Mouse (Mus musculus) CH12.LX (cell line): ENCODE measurements around the gene Fdxr. TPM values are rescaled to one million over a fixed set of nuclear protein-coding genes. Genes with fewer than 3 reads are reported as not detected.

ENCODE experiments used
- DNase-seq: peaks from one replicate; pipeline ENCODE4 v3.0.0-alpha.2; 2013; ENCODE audit errors: extremely low read depth
- H3K27ac ChIP-seq: 2 replicates; pipeline ENCODE4 v1.5.1; 2012; ENCODE audit warnings: low read depth, mild to moderate bottlenecking, control low read depth, moderate library complexity; ENCODE audit not compliant: insufficient read depth
- H3K27me3 ChIP-seq: replicated peaks from 2 replicates; pipeline ENCODE3; 2012; ENCODE audit warnings: inconsistent platforms
- H3K36me3 ChIP-seq, 2 experiments: replicated peaks in 1 of 2; 2 replicates each; pipeline versions ENCODE3 to v1.6.1; 2012; ENCODE audit warnings: inconsistent platforms in 1 of 2, low read length in 1 of 2, mild to moderate bottlenecking in 1 of 2, mixed read lengths in 1 of 2, moderate library complexity in 1 of 2; ENCODE audit not compliant: control insufficient read depth in 1 of 2, insufficient read depth in 1 of 2
- H3K4me1 ChIP-seq, 2 experiments: 2 replicates each; pipeline ENCODE4 v1.6.1; 2012; ENCODE audit warnings: inconsistent platforms in 1 of 2, moderate library complexity in 1 of 2; ENCODE audit not compliant: insufficient read depth in 2 of 2, control insufficient read depth in 1 of 2
- H3K4me2 ChIP-seq: 2 replicates; pipeline ENCODE4 v1.6.1; 2012; ENCODE audit warnings: low read depth, mild to moderate bottlenecking, control low read depth; ENCODE audit not compliant: poor library complexity, insufficient read depth, severe bottlenecking
- H3K4me3 ChIP-seq, 3 experiments: fragments of 150-350 bp in 1 of 3; sonication (generic) in 1 of 3; replicated peaks in 1 of 3; 2 replicates each; pipeline versions ENCODE3 to v1.5.1; 2011 to 2012; ENCODE audit warnings: low read depth in 2 of 3, low read length in 2 of 3, mild to moderate bottlenecking in 2 of 3, moderate library complexity in 2 of 3, control low read depth in 1 of 3, improper control_type of control experiment in 1 of 3, inconsistent platforms in 1 of 3, mixed read lengths in 1 of 3; ENCODE audit not compliant: poor library complexity in 1 of 3
- H3K79me2 ChIP-seq: replicated peaks from 2 replicates; pipeline ENCODE4 v1.6.1; 2012; ENCODE audit warnings: mild to moderate bottlenecking, moderate library complexity; ENCODE audit not compliant: control insufficient read depth, poor library complexity, insufficient read depth, severe bottlenecking; ENCODE audit errors: extremely low read depth
- H3K9ac ChIP-seq: 2 replicates; pipeline ENCODE4 v1.6.1; 2012; ENCODE audit warnings: low read depth, mild to moderate bottlenecking, control low read depth, moderate library complexity; ENCODE audit not compliant: insufficient read depth
- H3K9me3 ChIP-seq: replicated peaks from 2 replicates; pipeline ENCODE3; 2012; ENCODE audit warnings: low read length, inconsistent platforms, mixed read lengths
- CTCF ChIP-seq, 2 experiments: IDR thresholded peaks in 1 of 2; conservative IDR thresholded peaks in 1 of 2; 2 replicates each; pipeline ENCODE4 v1.5.1; 2011 to 2012; ENCODE audit warnings: low read depth in 2 of 2, low read length in 2 of 2, improper control_type of control experiment in 1 of 2, inconsistent platforms in 1 of 2, mild to moderate bottlenecking in 1 of 2, moderate library complexity in 1 of 2
- JUND ChIP-seq: conservative IDR thresholded peaks from 2 replicates; pipeline ENCODE4 v1.6.1; 2011; ENCODE audit warnings: low read depth, low read length, improper control_type of control experiment
- MAFK ChIP-seq: IDR thresholded peaks from 2 replicates; pipeline ENCODE4 v1.6.1; 2011; ENCODE audit warnings: low read length, improper control_type of control experiment; ENCODE audit not compliant: insufficient replicate concordance
- MEF2A ChIP-seq: IDR thresholded peaks from 2 replicates; pipeline ENCODE4 v1.6.1; 2014; ENCODE audit warnings: low read depth, mild to moderate bottlenecking, inconsistent platforms, low read length, improper control_type of control experiment, borderline replicate concordance
- NELFE ChIP-seq: IDR thresholded peaks from 2 replicates; pipeline ENCODE4 v1.6.1; 2011; ENCODE audit warnings: low read depth, low read length, improper control_type of control experiment
- NRF1 ChIP-seq: IDR thresholded peaks from 2 replicates; pipeline ENCODE4 v1.6.1; 2014; ENCODE audit warnings: low read depth, mild to moderate bottlenecking, inconsistent platforms, low read length, improper control_type of control experiment, moderate library complexity
- PAX5 ChIP-seq: IDR thresholded peaks from 2 replicates; pipeline ENCODE4 v1.6.1; 2012; ENCODE audit warnings: low read length, inconsistent platforms, mixed read lengths
- POLR2AphosphoS2 ChIP-seq: IDR thresholded peaks from 2 replicates; pipeline ENCODE4 v1.6.1; 2011; ENCODE audit warnings: low read depth, low read length, improper control_type of control experiment
- RAD21 ChIP-seq: IDR thresholded peaks from 2 replicates; pipeline ENCODE4 v1.6.1; 2011; ENCODE audit warnings: low read depth, mild to moderate bottlenecking, low read length, improper control_type of control experiment, moderate library complexity
- SMC3 ChIP-seq: IDR thresholded peaks from 2 replicates; pipeline ENCODE4 v1.6.1; 2011; ENCODE audit warnings: low read depth, low read length, improper control_type of control experiment
- UBTF ChIP-seq: IDR thresholded peaks from 2 replicates; pipeline ENCODE4 v1.6.1; 2012; ENCODE audit warnings: low read depth, mild to moderate bottlenecking, inconsistent platforms, low read length, improper control_type of control experiment, moderate library complexity
- dilution Hi-C: fragments of 300-500 bp; cut with MboI; formaldehyde crosslinking; loops from 2 replicates; pipeline ENCODE4 v1.14.3; 2020; ENCODE audit warnings: low sequenced_read_pairs; ENCODE audit not compliant: extremely low pct_unique_long_range_greater_than_20kb, extremely low pct_ligation_motif_present
- in situ Hi-C: fragments of 300-500 bp; cut with MboI; formaldehyde crosslinking; loops from 3 replicates; pipeline ENCODE4 v1.14.3; 2019; ENCODE audit warnings: low sequenced_read_pairs, low pct_ligation_motif_present, low pct_unique_long_range_greater_than_20kb, mixed read lengths
- polyA plus RNA-seq: library from polyadenylated mRNA; unstranded; fragments of >175 nt; gene quantifications from 2 replicates; pipeline ENCODE4 v1.2.1, GENCODE M21; 2012; ENCODE audit warnings: low read depth; ENCODE audit not compliant: insufficient read length
- total RNA-seq, 2 experiments: library from RNA; depleted of rRNA; stranded (reverse); fragments of 300-350 nt in 1 of 2; fragments of >200 nt in 1 of 2; gene quantifications; 2 replicates each; pipeline ENCODE4 v1.2.3; 2012 to 2014

Fdxr gene
- total and polyA plus RNA-seq, 3 experiments, result 43.8 to 63.3 (median 58.6) TPM

DNA sequence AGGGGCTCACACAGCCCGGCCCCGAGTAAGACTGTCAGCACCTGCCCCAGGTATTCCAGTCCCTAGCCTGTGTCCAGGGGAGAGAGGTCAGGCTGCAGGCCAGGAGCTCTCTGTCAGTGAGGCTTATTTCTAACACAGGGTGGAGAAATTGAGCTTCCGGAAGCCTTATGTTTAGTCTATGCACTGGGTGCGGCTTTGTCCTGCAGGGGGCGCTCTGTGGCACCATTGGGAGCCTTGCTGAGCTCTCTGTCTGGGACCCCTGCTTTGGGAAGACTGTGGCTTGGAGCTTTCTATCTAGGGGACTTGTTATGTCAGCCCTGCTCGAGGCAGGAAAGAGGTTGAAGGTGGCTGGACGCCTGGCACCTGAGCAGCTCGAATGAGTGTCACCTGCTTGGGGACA, 52.0 kb downstream of the Fdxr start:
- TF ChIP-seq CTCF (conservative IDR thresholded peaks at IDR 0.05 in 1 of 2, IDR thresholded peaks at IDR 0.05 in 1 of 2; ENCODE audit: low read depth in 2 of 2, low read length in 2 of 2) (peak; percentile 71 to 96; a peak in 3 of 4 replicates), RAD21 (peak; percentile 79), NELFE (peak; percentile 28; the same call in 1 of the 2 replicates), MEF2A (no peak), SMC3 (peak; percentile 90)
- Histone ChIP-seq H3K9me3 (no peaks in the 10 kb centered on the region), H3K36me3 (peaks cover 11 to 61% of the 10 kb centered on the region in 2 experiments), H3K27me3 (no peaks in the 10 kb centered on the region), H3K4me3 (no peak overlapping the region), H3K79me2 (no peaks in the 10 kb centered on the region), H3K4me1 (peaks cover 9 to 56% of the 10 kb centered on the region in 2 experiments), H3K27ac (no peak overlapping the region), H3K4me2 (no peak overlapping the region), H3K9ac (no peak overlapping the region)
- in situ Hi-C loops, result no loop called here
- peak; percentile 74 for DNase-seq
- dilution Hi-C loops, result no loop called here

DNA sequence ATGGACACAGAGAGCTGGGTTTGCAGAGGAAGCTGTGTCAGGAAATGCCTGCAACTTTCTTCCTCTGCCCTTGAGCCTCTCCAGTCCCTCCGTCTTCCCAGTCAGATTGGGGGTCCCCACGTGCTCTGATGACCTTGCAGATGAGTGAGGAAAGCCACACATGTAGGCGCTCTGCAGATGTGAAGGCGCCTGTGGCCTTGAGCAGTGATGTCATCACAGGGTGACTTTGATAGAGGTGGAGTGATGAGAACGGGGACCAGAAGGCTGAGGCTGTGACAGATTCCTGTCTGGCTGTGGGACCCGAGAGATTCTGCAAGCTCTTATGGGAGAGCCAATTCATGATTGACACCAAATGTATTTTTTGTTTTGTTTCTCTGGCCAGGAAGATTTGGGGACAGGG, 53.0 kb downstream of the Fdxr start:
- in situ Hi-C loops, result no loop called here
- Histone ChIP-seq H3K9ac (no peak overlapping the region), H3K4me1 (peaks cover 3 to 46% of the 10 kb centered on the region in 2 experiments; a peak in 2 of 4 replicates), H3K27me3 (no peaks in the 10 kb centered on the region), H3K27ac (no peak overlapping the region), H3K36me3 (peaks cover 8 to 63% of the 10 kb centered on the region in 2 experiments), H3K79me2 (no peaks in the 10 kb centered on the region), H3K4me2 (no peak overlapping the region), H3K9me3 (no peaks in the 10 kb centered on the region), H3K4me3 (no peak overlapping the region)
- dilution Hi-C loops, result no loop called here
- TF ChIP-seq JUND (no peak), UBTF (no peak), MAFK (no peak), NRF1 (no peak), POLR2AphosphoS2 (no peak)
- no peak for DNase-seq

DNA sequence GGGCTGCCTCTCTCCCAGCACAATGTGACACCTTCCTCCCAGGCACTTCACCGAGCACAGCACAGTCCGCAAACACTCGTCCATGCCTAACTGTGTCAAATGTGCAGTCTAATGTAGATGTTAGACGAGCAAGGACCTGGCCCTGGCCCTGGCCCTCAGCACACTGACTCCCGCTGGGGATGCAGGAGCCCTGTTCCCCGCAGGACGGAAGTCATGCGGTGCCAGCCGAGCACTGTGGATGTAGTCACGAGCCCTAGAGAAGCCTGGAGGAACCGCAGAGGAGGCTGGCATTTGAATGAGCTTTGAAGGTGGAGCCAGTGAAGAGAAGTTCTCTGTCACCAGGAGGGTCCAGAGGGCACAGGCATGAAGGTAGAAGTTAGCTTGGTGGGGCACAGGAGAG, 53.4 kb downstream of the Fdxr start:
- Histone ChIP-seq H3K27me3 (no peaks in the 10 kb centered on the region), H3K36me3 (peaks cover 8 to 61% of the 10 kb centered on the region in 2 experiments), H3K9ac (no peak overlapping the region), H3K4me3 (no peak overlapping the region), H3K79me2 (no peaks in the 10 kb centered on the region), H3K9me3 (no peaks in the 10 kb centered on the region), H3K4me2 (no peak overlapping the region), H3K27ac (no peak overlapping the region), H3K4me1 (peaks cover 3 to 42% of the 10 kb centered on the region in 2 experiments; a peak in 2 of 4 replicates)
- dilution Hi-C loops (no loop called here), in situ Hi-C loops (no loop called here)
- TF ChIP-seq MEF2A (no peak), PAX5 (no peak)
- DNase-seq, result no peak
